Mouse (Mus musculus) cerebellum, adult 2 months (tissue): Measurements from ENCODE around the gene Gm10401.

Source experiments
- CTCF ChIP-seq: fragments of 200-500 bp; IDR thresholded peaks from 2 replicates; pipeline ENCODE4 v1.5.1; 2011; ENCODE audit warnings: low read depth, mild to moderate bottlenecking, control low read depth, low read length, moderate library complexity, borderline replicate concordance; ENCODE audit not compliant: insufficient read depth
- POLR2A ChIP-seq: fragments of 200-500 bp; IDR thresholded peaks from 2 replicates; pipeline ENCODE4 v1.6.1; 2011; ENCODE audit warnings: low read length, control low read depth, borderline replicate concordance; ENCODE audit not compliant: insufficient read depth

DNA sequence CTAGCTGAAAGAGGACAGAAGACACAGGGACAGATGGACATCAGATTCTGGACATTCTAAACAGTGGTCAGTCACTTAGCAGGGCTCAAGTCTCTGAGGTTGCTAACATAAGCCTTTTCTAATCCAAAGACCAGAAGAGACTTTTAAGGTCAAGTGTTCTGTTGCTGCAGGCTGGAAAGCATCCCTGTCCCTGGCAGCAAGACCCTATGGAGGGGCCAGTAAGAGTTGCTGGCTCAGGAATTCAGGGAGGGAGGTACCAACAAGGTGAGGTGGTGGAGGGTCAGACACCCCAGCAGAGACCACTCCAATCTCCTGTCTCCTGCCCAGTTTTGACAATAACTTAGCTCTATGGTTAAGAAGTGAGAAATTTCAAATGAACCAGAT, 48.6 kb upstream of the Gm10401 start:
- TF ChIP-seq CTCF (no peak), POLR2A (no peak)
